Mouse (Mus musculus) lung, postnatal 0 days (tissue): ENCODE results near the gene Prrc2a.
A peak's percentile ranks its signal among the peaks of the same experiment; 100 is the strongest.

Experiments used
- CTCF ChIP-seq: IDR thresholded peaks from 2 replicates; pipeline ENCODE4 v1.5.1; 2016; ENCODE audit warnings: antibody characterized with exemption, mild to moderate bottlenecking
- EP300 ChIP-seq: IDR thresholded peaks from 2 replicates; pipeline ENCODE4 v1.6.1; 2016; ENCODE audit warnings: antibody characterized with exemption, mild to moderate bottlenecking, control low read depth

GRCm38 (mm10) chr17:35134801-35135590 is 29.7 kb downstream of the Prrc2a start, which contains the start of gene Bag6:
- TF ChIP-seq EP300 (peak; percentile 89), CTCF (peak; percentile 31; the same call in 1 of the 2 replicates)
